11 mouse cellular contexts compared by ENCODE assay signal in the genomic region with DNA sequence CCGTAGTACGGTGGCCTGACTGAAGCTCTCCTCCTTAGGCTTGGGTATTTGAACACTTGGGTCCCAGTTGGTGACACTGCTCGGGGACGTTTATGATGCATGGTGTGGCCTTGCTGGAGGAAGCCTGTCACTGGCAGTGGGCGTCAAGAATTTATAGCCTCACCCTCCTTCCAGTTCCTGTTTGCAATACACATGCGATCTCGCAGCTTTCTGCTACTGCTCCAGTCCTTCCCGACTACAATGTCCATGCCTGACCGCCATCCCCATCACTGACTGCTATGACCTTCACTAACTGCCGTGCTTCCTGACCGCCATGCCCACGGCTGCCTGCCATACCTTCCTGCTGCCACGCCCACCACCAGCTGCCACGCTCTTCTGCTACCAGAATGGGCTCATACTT. TPM values are rescaled to one million over a fixed set of nuclear protein-coding genes. Genes with fewer than 3 reads are reported as not detected.
DNase-seq lines count a peak whose midpoint lies in the region; TF ChIP-seq lines count a peak whose summit lies in the region.
"Had no signal": no experiment of that assay in that cellular context is flagged by ENCODE, and none has a peak within 500 bp of the region (broad histone marks: within the 10 kb centered on the region; RNA-seq: fewer than 3 reads in every experiment).

No protein-coding gene starts in this region.

- TF ChIP-seq CTCF in gastrocnemius, adult 2 months (IDR thresholded peaks at IDR 0.05) = no peak
- no peak for TF ChIP-seq CTCF in spleen, adult 2 months (IDR thresholded peaks at IDR 0.05; ENCODE audit: extremely low read depth, insufficient read depth, insufficient read length, insufficient replicate concordance)
- no peak for TF ChIP-seq CTCF in layer of hippocampus, adult 2 months (conservative IDR thresholded peaks at IDR 0.05)

- DNase-seq in gastrocnemius, adult 2 months = no peak
- no peak for DNase-seq in gastrocnemius, postnatal 14 days
- peak in 1 of 2 experiments; percentile 39 for DNase-seq in spleen, adult 2 months (ENCODE audit: low read depth in 1 of 2, low spot score in 2 of 2)
- no peak for DNase-seq in spleen, adult 12 weeks (ENCODE audit: low spot score)
- peak; percentile 57 for DNase-seq in naive thymus-derived CD4-positive, alpha-beta T cell, adult 2 months (ENCODE audit: low read depth)
- DNase-seq in layer of hippocampus, adult 2 months (ENCODE audit: low spot score in 2 of 2) = no peak
- no peak for DNase-seq in left cerebral cortex, postnatal 14 days (ENCODE audit: low spot score in 2 of 2)
- DNase-seq in right cerebral cortex, postnatal 25 days = no peak
- DNase-seq: adrenal gland, postnatal 25 days; cerebellum, adult 11-12 months had no signal

- H3K27me3 ChIP-seq in spleen, adult 2 months (ENCODE audit: control insufficient read depth, insufficient read depth, low read length) = no peaks in the 10 kb centered on the region
- H3K27me3 ChIP-seq: limb, embryonic 15.5 days had no signal

- peaks cover 9% of the 10 kb centered on the region; the same call in 1 of the 2 replicates for H3K4me1 ChIP-seq in spleen, adult 2 months (ENCODE audit: control insufficient read depth, insufficient read depth, insufficient read length)

- intact Hi-C loops in gastrocnemius, adult 2 months (cut with DNase I) = no loop called here
- intact Hi-C loops in gastrocnemius, postnatal 14 days (cut with DNase I; ENCODE audit: low total_unique reads) = no loop called here
- intact Hi-C loops in left cerebral cortex, postnatal 14 days (cut with DNase I) = no loop called here

- H3K4me3 ChIP-seq in gastrocnemius, adult 2 months = no peak overlapping the region
- H3K4me3 ChIP-seq in spleen, adult 2 months (ENCODE audit: extremely low read depth, insufficient read depth, insufficient read length) = peak overlapping the region; percentile 46; the same call in 1 of the 2 replicates
- H3K4me3 ChIP-seq in layer of hippocampus, adult 2 months = no peak overlapping the region
- H3K4me3 ChIP-seq: limb, embryonic 15.5 days had no signal

- peak overlapping the region; percentile 20; the same call in 1 of the 2 replicates for H3K27ac ChIP-seq in gastrocnemius, adult 2 months
- peak overlapping the region; percentile 83 for H3K27ac ChIP-seq in spleen, adult 2 months (ENCODE audit: insufficient read depth, low read length)
- no peak overlapping the region for H3K27ac ChIP-seq in layer of hippocampus, adult 2 months
- H3K27ac ChIP-seq: limb, embryonic 15.5 days had no signal

- H3K36me3 ChIP-seq in spleen, adult 2 months (ENCODE audit: control insufficient read depth, insufficient read depth, low read length) = no peaks in the 10 kb centered on the region
- H3K36me3 ChIP-seq: limb, embryonic 15.5 days had no signal

- peak; percentile 29; the same call in 1 of the 2 replicates for TF ChIP-seq POLR2A in spleen, adult 2 months (IDR thresholded peaks at IDR 0.05; ENCODE audit: low read depth, low read length)

- 12% methylated on average over 14 of the region's 14 CpGs for WGBS in spleen, adult 2 months

RNA-seq across cellular contexts. Expression of gene Slc38a1, which starts 12.8 kb away (rescaled TPM):
- total RNA-seq in gastrocnemius, adult 2 months (2021) = 1 to 10 TPM; 1.0 to 1.3 TPM
- 1 to 10 TPM; 3.1 to 4.1 TPM for total RNA-seq in gastrocnemius, postnatal 14 days (2021)
- polyA plus RNA-seq in spleen, adult 2 months (2012; rRNA removed) = 44.4 and 61.5 TPM in 2 replicates
- 10 to 100 TPM; 78.9 to 80.9 TPM for total RNA-seq in layer of hippocampus, adult 2 months (2021)
- total RNA-seq in left cerebral cortex, postnatal 14 days (2021) = 10 to 100 TPM; 88.3 to 90.2 TPM

RNA-seq across cellular contexts. Expression of gene Slc38a2, which starts 44.0 kb away (rescaled TPM):
- total RNA-seq in gastrocnemius, adult 2 months (2021) = 100 to 1,000 TPM; 115 to 116 TPM
- 100 to 1,000 TPM in 1 of 2 experiments, 10 to 100 TPM in 1; 73.6 to 103 TPM for total RNA-seq in gastrocnemius, postnatal 14 days (2021)
- 25.9 and 28.5 TPM in 2 replicates for polyA plus RNA-seq in spleen, adult 2 months (2012; rRNA removed)
- total RNA-seq in layer of hippocampus, adult 2 months (2021) = 10 to 100 TPM; 73.5 to 78.1 TPM
- 10 to 100 TPM; 60.6 to 69.2 TPM for total RNA-seq in left cerebral cortex, postnatal 14 days (2021)

Comparison
In these comparisons a context has a peak if more than half of its experiments do, and no peak if none do; other contexts are left out.
1. RNA of gene Slc38a1, which starts 12.8 kb away (total RNA-seq): 88.3 to 90.2 TPM in left cerebral cortex, postnatal 14 days and 78.9 to 80.9 TPM in layer of hippocampus, adult 2 months; 3.1 to 4.1 TPM in gastrocnemius, postnatal 14 days and 1.0 to 1.3 TPM in gastrocnemius, adult 2 months; every median in the first group is over 10 times any median in the second.